Mouse (Mus musculus): Measurements from ENCODE around the gene Swap70. TPM values are rescaled to one million over a fixed set of nuclear protein-coding genes. Genes with fewer than 3 reads are reported as not detected.
A peak's percentile ranks its signal among the peaks of the same experiment; 100 is the strongest.
"Not testable (repeated sequence)": the region's sequence is repeated elsewhere in the genome, so short reads cannot be mapped to it uniquely, and the experiment has no call there.

Swap70 gene
- polyA plus RNA-seq, 1 experiment from 2014 or later, result 40.6 TPM

GRCm38 (mm10) chr7:110229967-110230366 is 8.5 kb downstream of the Swap70 start:
- no peak overlapping the region for H3K4me3 ChIP-seq (ENCODE audit: low read length)
- H3K9ac ChIP-seq (ENCODE audit: low read length), result no peak overlapping the region
- no peak overlapping the region for H3K4me2 ChIP-seq (ENCODE audit: low read depth, low read length)
- peaks cover 4% of the 10 kb centered on the region for H3K36me3 ChIP-seq (ENCODE audit: control insufficient read depth, insufficient read depth, low read length)
- H3K4me1 ChIP-seq (replicated peaks; ENCODE audit: control insufficient read depth, insufficient read depth, low read length), result no peaks in the 10 kb centered on the region
- H3K9me3 ChIP-seq (ENCODE audit: control insufficient read depth, low read length), result no peaks in the 10 kb centered on the region
- H3K27ac ChIP-seq (ENCODE audit: low read length), result 0 out of 2 replicates have a peak overlapping the region, but pooled peaks have one; percentile 43
- 66% methylated on average over 6 of the region's 6 CpGs for WGBS
- ATAC-seq (ENCODE audit: low read depth), result no peak
- H3K27me3 ChIP-seq (ENCODE audit: control insufficient read depth, insufficient read depth, low read depth, low read length), result no peaks in the 10 kb centered on the region

- not testable (repeated sequence) for H3K4me1 ChIP-seq (replicated peaks; ENCODE audit: control insufficient read depth, insufficient read depth, low read length); H3K36me3 ChIP-seq (ENCODE audit: control insufficient read depth, insufficient read depth, low read length); H3K4me2 ChIP-seq (ENCODE audit: low read depth, low read length); H3K4me3 ChIP-seq (ENCODE audit: low read length); ATAC-seq (ENCODE audit: low read depth); H3K27ac ChIP-seq (ENCODE audit: low read length); H3K9ac ChIP-seq (ENCODE audit: low read length); H3K27me3 ChIP-seq (ENCODE audit: control insufficient read depth, insufficient read depth, low read depth, low read length); H3K9me3 ChIP-seq (ENCODE audit: control insufficient read depth, low read length)
- WGBS, result 95% methylated on average over 9 of the region's 10 CpGs
These were observed 9.6 kb downstream of the Swap70 start for GRCm38 (mm10) chr7:110231127-110231526.

GRCm38 (mm10) chr7:110236085-110236484 is 14.6 kb downstream of the Swap70 start:
- Histone ChIP-seq H3K9me3 (ENCODE audit: control insufficient read depth, low read length) (no peaks in the 10 kb centered on the region), H3K27ac (ENCODE audit: low read length) (no peak overlapping the region), H3K27me3 (ENCODE audit: control insufficient read depth, insufficient read depth, low read depth, low read length) (no peaks in the 10 kb centered on the region), H3K4me2 (ENCODE audit: low read depth, low read length) (no peak overlapping the region), H3K9ac (ENCODE audit: low read length) (no peak overlapping the region), H3K36me3 (ENCODE audit: control insufficient read depth, insufficient read depth, low read length) (no peaks in the 10 kb centered on the region), H3K4me1 (replicated peaks; ENCODE audit: control insufficient read depth, insufficient read depth, low read length) (peaks cover 14% of the 10 kb centered on the region), H3K4me3 (ENCODE audit: low read length) (no peak overlapping the region)
- 73% methylated on average over 4 of the region's 4 CpGs for WGBS
- ATAC-seq (ENCODE audit: low read depth), result no peak

- H3K9ac ChIP-seq (ENCODE audit: low read length), result no peak overlapping the region
- peak overlapping the region; percentile 1; the same call in 1 of the 2 replicates for H3K4me2 ChIP-seq (ENCODE audit: low read depth, low read length)
- H3K27me3 ChIP-seq (ENCODE audit: control insufficient read depth, insufficient read depth, low read depth, low read length), result no peaks in the 10 kb centered on the region
- peak; percentile 72 for ATAC-seq (ENCODE audit: low read depth)
- H3K36me3 ChIP-seq (ENCODE audit: control insufficient read depth, insufficient read depth, low read length), result no peaks in the 10 kb centered on the region
- peaks cover 14% of the 10 kb centered on the region for H3K4me1 ChIP-seq (replicated peaks; ENCODE audit: control insufficient read depth, insufficient read depth, low read length)
- WGBS, result 6% methylated on average over 3 of the region's 3 CpGs
- H3K4me3 ChIP-seq (ENCODE audit: low read length), result no peak overlapping the region
- H3K27ac ChIP-seq (ENCODE audit: low read length), result peak overlapping the region; percentile 61
- H3K9me3 ChIP-seq (ENCODE audit: control insufficient read depth, low read length), result no peaks in the 10 kb centered on the region
These were observed 15.9 kb downstream of the Swap70 start for GRCm38 (mm10) chr7:110237451-110237836.

GRCm38 (mm10) chr7:110237837-110238451 is 16.4 kb downstream of the Swap70 start:
- Histone ChIP-seq H3K27ac (ENCODE audit: low read length) (peak overlapping the region; percentile 61), H3K4me1 (replicated peaks; ENCODE audit: control insufficient read depth, insufficient read depth, low read length) (peaks cover 14% of the 10 kb centered on the region), H3K9ac (ENCODE audit: low read length) (no peak overlapping the region), H3K4me3 (ENCODE audit: low read length) (no peak overlapping the region), H3K4me2 (ENCODE audit: low read depth, low read length) (peak overlapping the region; percentile 1; the same call in 1 of the 2 replicates), H3K27me3 (ENCODE audit: control insufficient read depth, insufficient read depth, low read depth, low read length) (no peaks in the 10 kb centered on the region), H3K9me3 (ENCODE audit: control insufficient read depth, low read length) (no peaks in the 10 kb centered on the region), H3K36me3 (ENCODE audit: control insufficient read depth, insufficient read depth, low read length) (no peaks in the 10 kb centered on the region)
- WGBS, result 38% methylated on average over 2 of the region's 2 CpGs
- peak; percentile 77 for ATAC-seq (ENCODE audit: low read depth)

DNA sequence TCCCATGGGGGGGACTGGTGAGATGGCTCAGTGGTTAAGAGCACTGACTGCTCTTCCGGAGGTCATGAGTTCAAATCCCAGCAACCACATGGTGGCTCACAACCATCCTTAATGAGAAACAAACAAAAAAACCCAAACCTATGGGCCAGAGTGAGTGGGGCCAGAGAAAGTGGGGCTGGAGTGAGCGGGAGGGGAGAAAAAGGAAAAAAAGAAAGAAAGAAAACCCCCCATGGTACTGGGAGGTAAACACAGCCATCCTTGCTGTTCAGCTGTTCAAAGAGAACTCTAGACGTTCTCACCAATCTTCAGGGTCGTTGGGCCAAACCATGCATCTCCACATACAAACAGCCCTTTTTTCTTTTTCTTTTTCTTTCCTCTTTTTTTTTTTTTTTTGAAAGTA is 18.1 kb downstream of the Swap70 start:
- no peak for ATAC-seq (ENCODE audit: low read depth)
- peaks cover 14% of the 10 kb centered on the region for H3K4me1 ChIP-seq (replicated peaks; ENCODE audit: control insufficient read depth, insufficient read depth, low read length)
- no peaks in the 10 kb centered on the region for H3K36me3 ChIP-seq (ENCODE audit: control insufficient read depth, insufficient read depth, low read length)
- H3K9ac ChIP-seq (ENCODE audit: low read length), result no peak overlapping the region
- H3K27me3 ChIP-seq (ENCODE audit: control insufficient read depth, insufficient read depth, low read depth, low read length), result no peaks in the 10 kb centered on the region
- H3K4me3 ChIP-seq (ENCODE audit: low read length), result no peak overlapping the region
- H3K4me2 ChIP-seq (ENCODE audit: low read depth, low read length), result no peak overlapping the region
- WGBS, result 84% methylated on average over 4 of the region's 4 CpGs
- H3K27ac ChIP-seq (ENCODE audit: low read length), result no peak overlapping the region
- H3K9me3 ChIP-seq (ENCODE audit: control insufficient read depth, low read length), result no peaks in the 10 kb centered on the region

DNA sequence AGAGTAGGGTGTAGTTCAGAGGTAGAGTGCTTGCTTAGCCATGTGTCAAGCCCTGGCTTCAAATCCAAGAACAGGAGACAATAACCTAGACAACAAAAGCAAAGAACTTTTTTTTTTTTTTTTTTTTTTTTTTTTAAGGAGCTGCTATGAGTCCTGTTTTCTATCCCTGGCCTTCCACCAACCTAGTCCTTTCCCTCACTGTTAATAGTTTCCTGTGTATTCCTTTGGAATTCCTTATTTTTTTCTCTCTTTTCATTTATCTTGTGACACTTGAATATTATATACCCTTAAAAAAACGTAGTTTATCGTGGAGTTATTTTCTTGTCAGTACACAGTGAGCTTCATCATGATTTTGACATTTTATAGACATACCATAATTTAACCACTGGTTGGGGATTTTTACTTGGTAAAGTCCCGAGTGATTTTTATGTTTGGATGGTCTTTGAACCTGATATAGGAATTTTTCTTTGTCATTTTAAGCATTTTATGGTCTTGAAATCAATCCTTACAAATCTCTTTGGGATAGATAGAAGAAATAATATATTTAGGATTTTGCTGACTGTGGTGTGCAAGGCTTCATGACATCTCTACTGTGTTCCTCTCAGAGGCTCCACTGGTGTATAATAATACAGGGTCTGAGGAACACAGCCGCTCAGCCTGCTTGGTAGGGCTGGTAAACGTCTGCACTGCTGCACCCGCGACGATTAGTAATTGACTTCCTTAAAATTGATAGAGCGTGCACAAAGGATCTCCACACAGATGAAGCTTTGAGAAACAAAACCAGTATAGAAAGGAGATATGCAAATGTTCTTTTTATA is 20.2 kb downstream of the Swap70 start:
- Histone ChIP-seq H3K27ac (ENCODE audit: low read length) (no peak overlapping the region), H3K9ac (ENCODE audit: low read length) (no peak overlapping the region), H3K27me3 (ENCODE audit: control insufficient read depth, insufficient read depth, low read depth, low read length) (no peaks in the 10 kb centered on the region), H3K36me3 (ENCODE audit: control insufficient read depth, insufficient read depth, low read length) (no peaks in the 10 kb centered on the region), H3K4me2 (ENCODE audit: low read depth, low read length) (no peak overlapping the region), H3K4me3 (ENCODE audit: low read length) (no peak overlapping the region), H3K9me3 (ENCODE audit: control insufficient read depth, low read length) (no peaks in the 10 kb centered on the region), H3K4me1 (replicated peaks; ENCODE audit: control insufficient read depth, insufficient read depth, low read length) (peaks cover 14% of the 10 kb centered on the region)
- no peak for ATAC-seq (ENCODE audit: low read depth)
- 77% methylated on average over 9 of the region's 9 CpGs for WGBS

GRCm38 (mm10) chr7:110242290-110242581 is 20.7 kb downstream of the Swap70 start:
- ATAC-seq (ENCODE audit: low read depth), result no peak
- Histone ChIP-seq H3K9ac (ENCODE audit: low read length) (no peak overlapping the region), H3K4me2 (ENCODE audit: low read depth, low read length) (no peak overlapping the region), H3K4me1 (replicated peaks; ENCODE audit: control insufficient read depth, insufficient read depth, low read length) (peaks cover 9% of the 10 kb centered on the region), H3K27me3 (ENCODE audit: control insufficient read depth, insufficient read depth, low read depth, low read length) (no peaks in the 10 kb centered on the region), H3K9me3 (ENCODE audit: control insufficient read depth, low read length) (no peaks in the 10 kb centered on the region), H3K27ac (ENCODE audit: low read length) (no peak overlapping the region), H3K4me3 (ENCODE audit: low read length) (no peak overlapping the region), H3K36me3 (ENCODE audit: control insufficient read depth, insufficient read depth, low read length) (no peaks in the 10 kb centered on the region)
- WGBS, result 82% methylated on average over 5 of the region's 5 CpGs

DNA sequence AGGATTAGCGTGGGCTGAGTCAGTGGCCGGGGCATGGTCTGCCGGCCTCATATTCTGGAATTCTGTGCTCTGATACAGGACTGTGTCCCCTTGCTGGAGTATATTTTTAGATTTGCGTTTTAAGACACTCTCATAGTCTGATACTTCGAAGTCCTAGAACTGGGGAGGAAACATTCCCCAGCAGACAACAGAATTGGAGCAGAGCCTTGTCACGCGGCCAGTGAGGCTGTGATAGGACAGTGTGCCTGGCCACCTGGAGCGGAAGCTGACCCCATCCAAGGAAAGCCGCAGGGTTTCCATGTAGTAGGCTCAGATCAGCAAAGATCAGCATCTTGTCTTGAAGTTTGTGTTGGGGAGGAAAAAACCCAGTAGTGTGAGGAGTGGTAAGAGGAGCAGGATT is 23.6 kb downstream of the Swap70 start:
- Histone ChIP-seq H3K4me3 (ENCODE audit: low read length) (no peak overlapping the region), H3K27ac (ENCODE audit: low read length) (no peak overlapping the region), H3K4me1 (replicated peaks; ENCODE audit: control insufficient read depth, insufficient read depth, low read length) (no peaks in the 10 kb centered on the region), H3K9me3 (ENCODE audit: control insufficient read depth, low read length) (no peaks in the 10 kb centered on the region), H3K27me3 (ENCODE audit: control insufficient read depth, insufficient read depth, low read depth, low read length) (no peaks in the 10 kb centered on the region), H3K4me2 (ENCODE audit: low read depth, low read length) (no peak overlapping the region), H3K9ac (ENCODE audit: low read length) (no peak overlapping the region), H3K36me3 (ENCODE audit: control insufficient read depth, insufficient read depth, low read length) (no peaks in the 10 kb centered on the region; the same call in 1 of the 2 replicates)
- WGBS, result 87% methylated on average over 9 of the region's 9 CpGs
- no peak for ATAC-seq (ENCODE audit: low read depth)
